Mouse (Mus musculus) E14TG2a.4 (cell line): ENCODE data around the gene Anapc1.

Experiments
- CTCF ChIP-seq: conservative IDR thresholded peaks from 2 replicates; pipeline ENCODE4 v1.5.1; 2014; ENCODE audit warnings: low read length
- POU5F1 ChIP-seq: IDR thresholded peaks from 2 replicates; pipeline ENCODE4 v1.6.1; 2014; ENCODE audit warnings: low read length, borderline replicate concordance

DNA sequence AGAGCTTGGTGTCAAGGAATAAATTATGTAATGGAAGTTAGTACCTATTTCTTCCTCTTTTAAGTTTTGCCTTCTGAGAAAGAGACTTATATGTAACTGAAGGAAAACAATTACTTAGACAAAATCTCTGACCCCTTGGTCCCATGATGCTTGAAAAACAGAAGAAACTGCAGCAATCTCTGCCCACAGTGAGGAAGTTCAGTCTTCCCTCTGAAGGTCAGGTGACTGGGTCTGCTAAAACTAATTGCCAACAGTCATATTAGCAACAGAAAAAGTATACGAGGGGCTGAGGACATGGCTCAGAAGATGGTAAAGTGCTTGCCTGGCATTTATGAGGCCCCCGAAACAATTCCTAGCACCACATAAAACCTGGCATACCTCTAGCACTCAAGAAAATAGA is 32.2 kb upstream of the Anapc1 start:
- no peak for TF ChIP-seq POU5F1
- TF ChIP-seq CTCF, result no peak
